Mouse (Mus musculus) kidney, adult 2 months (tissue): Measurements from ENCODE around the gene F2.

Experiments
- CTCF ChIP-seq: fragments of 200-500 bp; conservative IDR thresholded peaks from 2 replicates; pipeline ENCODE4 v1.5.1; 2011; ENCODE audit warnings: low read depth, mild to moderate bottlenecking, control low read depth, low read length, moderate library complexity, mixed read lengths; ENCODE audit not compliant: insufficient read depth, insufficient read length
- POLR2A ChIP-seq: fragments of 200-500 bp; IDR thresholded peaks from one replicate; pipeline ENCODE4 v1.6.1; 2011; ENCODE audit warnings: low read depth, low read length, control low read depth

- TF ChIP-seq CTCF (no peak), POLR2A (no peak)
These were observed 7.8 kb upstream of the F2 start for GRCm38 (mm10) chr2:91644021-91644420.
